Mouse (Mus musculus) midbrain, embryonic 15.5 days (tissue): ENCODE measurements around the gene Ifna6. TPM values are rescaled to one million over a fixed set of nuclear protein-coding genes. Genes with fewer than 3 reads are reported as not detected.
"Not testable (repeated sequence)": the region's sequence is repeated elsewhere in the genome, so short reads cannot be mapped to it uniquely, and the experiment has no call there.

ENCODE experiments used
- ATAC-seq: fragments of 200-750 bp; cut with Nextera tagmentation; replicated peaks from 2 replicates; pipeline ENCODE4 v1.8.0; 2017; ENCODE audit warnings: moderate TSS enrichment
- H3K27ac ChIP-seq: fragments of 300-500 bp; sonication (generic); 2 replicates; pipeline ENCODE4 v1.5.1; 2015; ENCODE audit warnings: mild to moderate bottlenecking, inconsistent platforms
- H3K27me3 ChIP-seq: fragments of 300-500 bp; sonication (generic); replicated peaks from 2 replicates; pipeline ENCODE4 v1.6.1; 2015; ENCODE audit warnings: inconsistent platforms
- H3K36me3 ChIP-seq: fragments of 300-500 bp; sonication (generic); replicated peaks from 2 replicates; pipeline ENCODE4 v1.6.1; 2015; ENCODE audit warnings: inconsistent platforms
- H3K4me1 ChIP-seq: fragments of 300-500 bp; sonication (generic); 2 replicates; pipeline ENCODE4 v1.6.1; 2015; ENCODE audit warnings: inconsistent platforms
- H3K4me2 ChIP-seq: fragments of 300-500 bp; sonication (generic); 2 replicates; pipeline ENCODE4 v1.6.1; 2015; ENCODE audit warnings: inconsistent platforms, mild to moderate bottlenecking, moderate library complexity
- H3K4me3 ChIP-seq: fragments of 300-500 bp; sonication (generic); 2 replicates; pipeline ENCODE4 v1.5.1; 2015; ENCODE audit warnings: mild to moderate bottlenecking, inconsistent platforms
- H3K9ac ChIP-seq: fragments of 300-500 bp; sonication (generic); 2 replicates; pipeline ENCODE4 v1.6.1; 2015; ENCODE audit warnings: mild to moderate bottlenecking, inconsistent platforms
- H3K9me3 ChIP-seq: fragments of 300-500 bp; sonication (generic); 2 replicates; pipeline ENCODE4 v1.6.1; 2016; ENCODE audit warnings: inconsistent platforms
- WGBS: fragments of 180-500 bp; shearing (Covaris S2); methylation state at CpG from one replicate; pipeline ENCODE4 v1.1.7; 2015; ENCODE audit warnings: mixed read lengths; 5-methylcytosine and 5-hydroxymethylcytosine counted together
- polyA plus RNA-seq: library from polyadenylated mRNA; unstranded; fragments of >200 nt; fragmentation: Nextera tagmentation; extraction: Ambion mirVana; gene quantifications from 2 replicates; pipeline ENCODE4 v1.2.1, GENCODE M21; 2015

Gene Ifna6
- polyA plus RNA-seq = not detected in 2 replicates

DNA sequence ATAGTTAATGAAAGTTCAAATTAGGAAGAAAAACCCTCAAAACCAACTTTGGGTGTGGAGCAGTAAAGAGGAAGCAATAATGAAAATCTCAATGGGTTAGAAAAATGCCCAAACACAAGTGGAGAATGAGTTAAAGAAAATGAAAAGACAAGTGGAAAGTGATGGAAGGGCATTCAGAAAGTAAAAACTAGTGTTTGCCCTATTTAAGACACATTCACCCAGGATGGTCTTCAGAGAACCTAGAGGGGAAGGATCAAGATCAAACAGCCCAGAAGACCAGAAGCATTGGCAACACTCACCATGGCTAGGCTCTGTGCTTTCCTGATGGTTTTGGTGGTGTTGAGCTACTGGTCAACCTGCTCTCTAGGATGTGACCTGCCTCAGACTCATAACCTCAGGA is at the start of gene Ifna6:
Ifna6 (plus strand) TSS at position 301 of the 400 bp plus-strand sequence.
- not testable (repeated sequence) for H3K9me3 ChIP-seq, H3K9ac ChIP-seq, H3K4me2 ChIP-seq, H3K4me3 ChIP-seq, H3K4me1 ChIP-seq, ATAC-seq, H3K36me3 ChIP-seq, H3K27me3 ChIP-seq, H3K27ac ChIP-seq

DNA sequence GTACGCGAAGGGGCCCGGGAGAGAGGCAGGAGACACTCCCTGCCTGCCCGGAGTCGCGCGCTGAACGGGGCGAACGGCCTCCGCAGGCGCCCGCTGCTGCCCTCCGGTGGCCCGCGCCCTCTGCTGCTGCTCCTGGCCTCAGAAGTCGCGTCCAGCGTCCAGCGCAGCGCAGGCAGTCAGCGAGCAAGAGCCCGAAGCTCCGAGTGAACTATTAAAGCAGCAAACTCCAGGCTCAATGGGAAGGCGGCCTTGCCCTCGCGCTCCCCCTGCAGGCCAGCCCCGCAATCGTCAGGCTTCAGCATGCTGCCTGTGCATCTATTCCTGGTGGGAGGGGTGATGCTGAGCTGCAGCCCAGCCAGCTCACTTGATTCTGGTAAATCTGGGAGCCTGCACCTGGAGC is 47.7 kb upstream of the Ifna6 start, which contains the start of gene Gm13272:
Gm13272 (plus strand) TSS at position 301 of the 400 bp plus-strand sequence.
- H3K27me3 ChIP-seq, H3K36me3 ChIP-seq, H3K4me3 ChIP-seq, H3K4me1 ChIP-seq, H3K27ac ChIP-seq, H3K4me2 ChIP-seq, H3K9me3 ChIP-seq, H3K9ac ChIP-seq, ATAC-seq: not testable (repeated sequence)
- no CpG with 5 or more reads among the region's 29 CpGs for WGBS

DNA sequence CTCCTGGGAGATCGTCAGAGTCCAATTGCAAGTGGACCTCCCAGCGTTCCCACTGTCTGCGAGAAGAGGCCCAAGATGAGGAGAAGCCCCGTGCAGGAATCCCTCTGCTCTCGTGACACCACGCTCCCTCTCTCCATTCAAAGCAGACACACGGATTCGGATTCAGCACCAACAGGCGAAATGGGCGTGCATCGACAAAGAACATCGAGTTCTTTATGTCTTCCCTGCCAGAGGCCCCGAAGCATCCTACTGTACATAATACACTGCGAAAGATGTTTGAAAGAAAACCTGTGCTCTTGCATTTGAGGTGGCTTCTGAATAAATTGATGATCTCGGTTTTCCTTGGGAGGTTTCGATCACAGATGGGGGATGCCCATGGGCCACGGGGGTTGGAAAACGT is 46.9 kb upstream of the Ifna6 start:
- ATAC-seq, H3K27me3 ChIP-seq, H3K4me2 ChIP-seq, H3K36me3 ChIP-seq, H3K9me3 ChIP-seq, H3K4me1 ChIP-seq, H3K4me3 ChIP-seq, H3K9ac ChIP-seq, H3K27ac ChIP-seq: not testable (repeated sequence)
- 52% methylated on average over 16 of the region's 18 CpGs for WGBS

DNA sequence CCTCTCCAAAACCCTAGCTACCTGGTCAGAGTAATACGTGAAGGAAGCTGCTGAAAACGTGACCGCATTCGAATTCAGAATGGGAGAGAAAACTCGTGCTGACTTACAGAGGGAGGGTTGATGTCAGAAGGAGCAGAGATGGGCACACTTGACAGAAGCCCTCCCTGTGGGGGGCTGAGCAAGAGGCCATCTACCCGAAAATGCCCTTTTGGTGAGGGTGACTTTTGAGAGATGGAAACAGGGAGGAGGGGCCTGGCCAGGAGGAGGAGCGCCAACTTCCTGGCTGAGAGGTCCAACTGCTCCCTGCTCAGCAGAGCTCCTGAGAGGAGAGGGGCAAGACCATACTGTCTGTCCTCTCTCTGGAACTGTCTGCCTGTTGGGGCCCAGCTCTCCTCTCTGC is 45.4 kb upstream of the Ifna6 start, which contains the start of gene Ifnz:
Ifnz (plus strand) TSS at position 301 of the 400 bp plus-strand sequence.
- not testable (repeated sequence) for H3K27ac ChIP-seq, H3K4me3 ChIP-seq, H3K4me1 ChIP-seq, H3K36me3 ChIP-seq, H3K9me3 ChIP-seq, H3K27me3 ChIP-seq, H3K9ac ChIP-seq, ATAC-seq
- 19% methylated on average over 4 of the region's 7 CpGs for WGBS
- H3K4me2 ChIP-seq = peak within 1 kb of the TSS; percentile 45

DNA sequence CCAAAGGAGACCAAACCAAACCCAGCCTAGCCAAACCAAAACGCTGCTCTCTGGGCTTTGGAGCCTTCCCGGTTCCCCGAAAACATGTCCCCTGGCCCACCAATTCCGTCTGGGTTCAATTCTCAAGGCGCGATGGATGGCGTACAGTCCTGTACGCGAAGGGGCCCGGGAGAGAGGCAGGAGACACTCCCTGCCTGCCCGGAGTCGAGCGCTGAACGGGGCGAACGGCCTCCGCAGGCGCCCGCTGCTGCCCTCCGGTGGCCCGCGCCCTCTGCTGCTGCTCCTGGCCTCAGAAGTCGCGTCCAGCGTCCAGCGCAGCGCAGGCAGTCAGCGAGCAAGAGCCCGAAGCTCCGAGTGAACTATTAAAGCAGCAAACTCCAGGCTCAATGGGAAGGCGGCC is 44.9 kb upstream of the Ifna6 start:
- not testable (repeated sequence) for H3K4me3 ChIP-seq, H3K27ac ChIP-seq, H3K9ac ChIP-seq, ATAC-seq, H3K27me3 ChIP-seq, H3K4me1 ChIP-seq, H3K36me3 ChIP-seq, H3K9me3 ChIP-seq
- 0% methylated on average over 15 of the region's 31 CpGs for WGBS
- H3K4me2 ChIP-seq = peak overlapping the region; percentile 45

DNA sequence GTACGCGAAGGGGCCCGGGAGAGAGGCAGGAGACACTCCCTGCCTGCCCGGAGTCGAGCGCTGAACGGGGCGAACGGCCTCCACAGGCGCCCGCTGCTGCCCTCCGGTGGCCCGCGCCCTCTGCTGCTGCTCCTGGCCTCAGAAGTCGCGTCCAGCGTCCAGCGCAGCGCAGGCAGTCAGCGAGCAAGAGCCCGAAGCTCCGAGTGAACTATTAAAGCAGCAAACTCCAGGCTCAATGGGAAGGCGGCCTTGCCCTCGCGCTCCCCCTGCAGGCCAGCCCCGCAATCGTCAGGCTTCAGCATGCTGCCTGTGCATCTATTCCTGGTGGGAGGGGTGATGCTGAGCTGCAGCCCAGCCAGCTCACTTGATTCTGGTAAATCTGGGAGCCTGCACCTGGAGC is 41.8 kb upstream of the Ifna6 start, which contains the start of gene Gm13276:
Gm13276 (plus strand) TSS at position 301 of the 400 bp plus-strand sequence.
- H3K9me3 ChIP-seq, H3K9ac ChIP-seq, H3K4me2 ChIP-seq, H3K4me1 ChIP-seq, H3K27ac ChIP-seq, H3K36me3 ChIP-seq, H3K27me3 ChIP-seq, ATAC-seq, H3K4me3 ChIP-seq: not testable (repeated sequence)
- WGBS = no CpG with 5 or more reads among the region's 27 CpGs

DNA sequence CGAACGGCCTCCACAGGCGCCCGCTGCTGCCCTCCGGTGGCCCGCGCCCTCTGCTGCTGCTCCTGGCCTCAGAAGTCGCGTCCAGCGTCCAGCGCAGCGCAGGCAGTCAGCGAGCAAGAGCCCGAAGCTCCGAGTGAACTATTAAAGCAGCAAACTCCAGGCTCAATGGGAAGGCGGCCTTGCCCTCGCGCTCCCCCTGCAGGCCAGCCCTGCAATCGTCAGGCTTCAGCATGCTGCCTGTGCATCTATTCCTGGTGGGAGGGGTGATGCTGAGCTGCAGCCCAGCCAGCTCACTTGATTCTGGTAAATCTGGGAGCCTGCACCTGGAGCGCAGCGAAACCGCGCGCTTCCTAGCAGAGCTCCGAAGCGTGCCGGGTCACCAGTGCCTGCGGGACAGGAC is 38.8 kb upstream of the Ifna6 start, which contains the start of gene Gm13277:
Gm13277 (plus strand) TSS at position 231 of the 400 bp plus-strand sequence.
- H3K4me3 ChIP-seq, H3K36me3 ChIP-seq, H3K9ac ChIP-seq, ATAC-seq, H3K27me3 ChIP-seq, H3K9me3 ChIP-seq, H3K4me1 ChIP-seq, H3K4me2 ChIP-seq, H3K27ac ChIP-seq: not testable (repeated sequence)
- WGBS = 0% methylated on average over 3 of the region's 28 CpGs

DNA sequence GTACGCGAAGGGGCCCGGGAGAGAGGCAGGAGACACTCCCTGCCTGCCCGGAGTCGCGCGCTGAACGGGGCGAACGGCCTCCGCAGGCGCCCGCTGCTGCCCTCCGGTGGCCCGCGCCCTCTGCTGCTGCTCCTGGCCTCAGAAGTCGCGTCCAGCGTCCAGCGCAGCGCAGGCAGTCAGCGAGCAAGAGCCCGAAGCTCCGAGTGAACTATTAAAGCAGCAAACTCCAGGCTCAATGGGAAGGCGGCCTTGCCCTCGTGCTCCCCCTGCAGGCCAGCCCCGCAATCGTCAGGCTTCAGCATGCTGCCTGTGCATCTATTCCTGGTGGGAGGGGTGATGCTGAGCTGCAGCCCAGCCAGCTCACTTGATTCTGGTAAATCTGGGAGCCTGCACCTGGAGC is 36.0 kb upstream of the Ifna6 start, which contains the start of gene Gm13278:
Gm13278 (plus strand) TSS at position 301 of the 400 bp plus-strand sequence.
- not testable (repeated sequence) for H3K27ac ChIP-seq, H3K9ac ChIP-seq, H3K9me3 ChIP-seq, H3K36me3 ChIP-seq, H3K27me3 ChIP-seq, H3K4me1 ChIP-seq, H3K4me2 ChIP-seq, H3K4me3 ChIP-seq, ATAC-seq
- no CpG with 5 or more reads among the region's 28 CpGs for WGBS

DNA sequence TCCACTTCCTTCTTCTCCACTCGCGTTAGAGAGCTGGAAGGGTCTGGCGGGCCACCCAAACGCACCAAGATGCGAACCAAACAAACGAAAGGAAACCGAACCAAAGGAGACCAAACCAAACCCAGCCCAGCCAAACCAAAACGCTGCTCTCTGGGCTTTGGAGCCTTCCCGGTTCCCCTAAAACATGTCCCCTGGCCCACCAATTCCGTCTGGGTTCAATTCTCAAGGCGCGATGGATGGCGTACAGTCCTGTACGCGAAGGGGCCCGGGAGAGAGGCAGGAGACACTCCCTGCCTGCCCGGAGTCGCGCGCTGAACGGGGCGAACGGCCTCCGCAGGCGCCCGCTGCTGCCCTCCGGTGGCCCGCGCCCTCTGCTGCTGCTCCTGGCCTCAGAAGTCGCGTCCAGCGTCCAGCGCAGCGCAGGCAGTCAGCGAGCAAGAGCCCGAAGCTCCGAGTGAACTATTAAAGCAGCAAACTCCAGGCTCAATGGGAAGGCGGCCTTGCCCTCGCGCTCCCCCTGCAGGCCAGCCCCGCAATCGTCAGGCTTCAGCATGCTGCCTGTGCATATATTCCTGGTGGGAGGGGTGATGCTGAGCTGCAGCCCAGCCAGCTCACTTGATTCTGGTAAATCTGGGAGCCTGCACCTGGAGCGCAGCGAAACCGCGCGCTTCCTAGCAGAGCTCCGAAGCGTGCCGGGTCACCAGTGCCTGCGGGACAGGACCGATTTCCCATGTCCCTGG is 33.1 kb upstream of the Ifna6 start, which contains the start of gene Gm13275:
Gm13275 (plus strand) TSS at position 552 of the 740 bp plus-strand sequence.
- WGBS = 1% methylated on average over 18 of the region's 52 CpGs
- H3K4me3 ChIP-seq, H3K4me1 ChIP-seq, H3K4me2 ChIP-seq, H3K27me3 ChIP-seq, ATAC-seq, H3K9me3 ChIP-seq, H3K27ac ChIP-seq, H3K9ac ChIP-seq, H3K36me3 ChIP-seq: not testable (repeated sequence)

DNA sequence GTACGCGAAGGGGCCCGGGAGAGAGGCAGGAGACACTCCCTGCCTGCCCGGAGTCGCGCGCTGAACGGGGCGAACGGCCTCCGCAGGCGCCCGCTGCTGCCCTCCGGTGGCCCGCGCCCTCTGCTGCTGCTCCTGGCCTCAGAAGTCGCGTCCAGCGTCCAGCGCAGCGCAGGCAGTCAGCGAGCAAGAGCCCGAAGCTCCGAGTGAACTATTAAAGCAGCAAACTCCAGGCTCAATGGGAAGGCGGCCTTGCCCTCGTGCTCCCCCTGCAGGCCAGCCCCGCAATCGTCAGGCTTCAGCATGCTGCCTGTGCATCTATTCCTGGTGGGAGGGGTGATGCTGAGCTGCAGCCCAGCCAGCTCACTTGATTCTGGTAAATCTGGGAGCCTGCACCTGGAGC is 30.1 kb upstream of the Ifna6 start, which contains the start of gene Gm13279:
Gm13279 (plus strand) TSS at position 301 of the 400 bp plus-strand sequence.
- H3K36me3 ChIP-seq, H3K27me3 ChIP-seq, H3K27ac ChIP-seq, H3K4me3 ChIP-seq, H3K4me1 ChIP-seq, H3K4me2 ChIP-seq, ATAC-seq, H3K9ac ChIP-seq, H3K9me3 ChIP-seq: not testable (repeated sequence)
- WGBS = no CpG with 5 or more reads among the region's 28 CpGs

DNA sequence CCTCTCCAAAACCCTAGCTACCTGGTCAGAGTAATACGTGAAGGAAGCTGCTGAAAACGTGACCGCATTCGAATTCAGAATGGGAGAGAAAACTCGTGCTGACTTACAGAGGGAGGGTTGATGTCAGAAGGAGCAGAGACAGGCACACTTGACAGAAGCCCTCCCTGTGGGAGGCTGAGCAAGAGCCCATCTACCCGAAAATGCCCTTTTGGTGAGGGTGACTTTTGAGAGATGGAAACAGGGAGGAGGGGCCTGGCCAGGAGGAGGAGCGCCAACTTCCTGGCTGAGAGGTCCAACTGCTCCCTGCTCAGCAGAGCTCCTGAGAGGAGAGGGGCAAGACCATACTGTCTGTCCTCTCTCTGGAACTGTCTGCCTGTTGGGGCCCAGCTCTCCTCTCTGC is 27.9 kb upstream of the Ifna6 start, which contains the start of gene Gm13285:
Gm13285 (plus strand) TSS at position 301 of the 400 bp plus-strand sequence.
- not testable (repeated sequence) for H3K27me3 ChIP-seq, ATAC-seq, H3K4me3 ChIP-seq, H3K9me3 ChIP-seq, H3K36me3 ChIP-seq, H3K4me1 ChIP-seq, H3K27ac ChIP-seq, H3K9ac ChIP-seq, H3K4me2 ChIP-seq
- 15% methylated on average over 5 of the region's 7 CpGs for WGBS

DNA sequence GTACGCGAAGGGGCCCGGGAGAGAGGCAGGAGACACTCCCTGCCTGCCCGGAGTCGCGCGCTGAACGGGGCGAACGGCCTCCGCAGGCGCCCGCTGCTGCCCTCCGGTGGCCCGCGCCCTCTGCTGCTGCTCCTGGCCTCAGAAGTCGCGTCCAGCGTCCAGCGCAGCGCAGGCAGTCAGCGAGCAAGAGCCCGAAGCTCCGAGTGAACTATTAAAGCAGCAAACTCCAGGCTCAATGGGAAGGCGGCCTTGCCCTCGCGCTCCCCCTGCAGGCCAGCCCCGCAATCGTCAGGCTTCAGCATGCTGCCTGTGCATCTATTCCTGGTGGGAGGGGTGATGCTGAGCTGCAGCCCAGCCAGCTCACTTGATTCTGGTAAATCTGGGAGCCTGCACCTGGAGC is 24.3 kb upstream of the Ifna6 start, which contains the start of gene Gm13287:
Gm13287 (plus strand) TSS at position 301 of the 400 bp plus-strand sequence.
- H3K4me3 ChIP-seq, H3K36me3 ChIP-seq, H3K27me3 ChIP-seq, H3K4me2 ChIP-seq, H3K27ac ChIP-seq, H3K4me1 ChIP-seq, H3K9ac ChIP-seq, ATAC-seq, H3K9me3 ChIP-seq: not testable (repeated sequence)
- no CpG with 5 or more reads among the region's 29 CpGs for WGBS

DNA sequence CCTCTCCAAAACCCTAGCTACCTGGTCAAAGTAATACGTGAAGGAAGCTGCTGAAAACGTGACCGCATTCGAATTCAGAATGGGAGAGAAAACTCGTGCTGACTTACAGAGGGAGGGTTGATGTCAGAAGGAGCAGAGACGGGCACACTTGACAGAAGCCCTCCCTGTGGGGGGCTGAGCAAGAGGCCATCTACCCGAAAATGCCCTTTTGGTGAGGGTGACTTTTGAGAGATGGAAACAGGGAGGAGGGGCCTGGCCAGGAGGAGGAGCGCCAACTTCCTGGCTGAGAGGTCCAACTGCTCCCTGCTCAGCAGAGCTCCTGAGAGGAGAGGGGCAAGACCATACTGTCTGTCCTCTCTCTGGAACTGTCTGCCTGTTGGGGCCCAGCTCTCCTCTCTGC is 22.0 kb upstream of the Ifna6 start, which contains the start of gene Gm13288:
Gm13288 (plus strand) TSS at position 301 of the 400 bp plus-strand sequence.
- H3K4me3 ChIP-seq = peak within 1 kb of the TSS; percentile 22; the same call in 1 of the 2 replicates

More for the DNA sequence above, 22.0 kb upstream of the Ifna6 start, which contains the start of gene Gm13288:
- WGBS = no CpG with 5 or more reads among the region's 8 CpGs
- ATAC-seq, H3K4me1 ChIP-seq, H3K9me3 ChIP-seq, H3K36me3 ChIP-seq, H3K9ac ChIP-seq, H3K27me3 ChIP-seq, H3K27ac ChIP-seq: not testable (repeated sequence)
- H3K4me2 ChIP-seq = peak within 1 kb of the TSS; percentile 43
